Mouse (Mus musculus) gastrocnemius, postnatal 10 days (tissue): ENCODE measurements around the gene Brms1l. TPM values are rescaled to one million over a fixed set of nuclear protein-coding genes. Genes with fewer than 3 reads are reported as not detected.

Experiments used
- DNase-seq: peaks from one replicate; pipeline ENCODE4 v3.0.0; 2021; ENCODE audit warnings: mixed read lengths
- microRNA-seq, 2 experiments: library from miRNA; unstranded; fragments of <30 nt; microRNA quantifications; one replicate each; pipeline ENCODE4 v1.2.0; 2021
- total RNA-seq, 2 experiments: library from RNA; stranded (reverse); gene quantifications; 2 replicates each; pipeline ENCODE4 v1.2.3; 2021

Gene Brms1l
- total RNA-seq, 2 experiments from 2014 or later, result 15.4 to 22.2 TPM

- DNase-seq, result no peak
Observed at GRCm38 (mm10) chr12:55859409-55860349, 23.6 kb downstream of the Brms1l start.

GRCm38 (mm10) chr12:55860631-55861030 lies 24.5 kb downstream of the Brms1l start:
- DNase-seq, result no peak

GRCm38 (mm10) chr12:55867738-55868137 lies 31.6 kb downstream of the Brms1l start:
- DNase-seq, result no peak

GRCm38 (mm10) chr12:55869622-55870322 lies 33.6 kb downstream of the Brms1l start:
- no peak for DNase-seq

GRCm38 (mm10) chr12:55885449-55885848 lies 49.3 kb downstream of the Brms1l start:
- DNase-seq, result no peak

GRCm38 (mm10) chr12:55888570-55888969 lies 52.4 kb downstream of the Brms1l start:
- no peak for DNase-seq

GRCm38 (mm10) chr12:55904801-55905200 lies 68.7 kb downstream of the Brms1l start:
- no peak for DNase-seq

- no peak for DNase-seq
Observed at GRCm38 (mm10) chr12:55912138-55912537, 76.0 kb downstream of the Brms1l start.

- DNase-seq, result no peak
Observed at GRCm38 (mm10) chr12:55913201-55913600, 77.1 kb downstream of the Brms1l start.

- DNase-seq, result no peak
Observed at GRCm38 (mm10) chr12:55916250-55916649, 80.1 kb downstream of the Brms1l start.

GRCm38 (mm10) chr12:55917020-55917419 lies 80.9 kb downstream of the Brms1l start:
- DNase-seq, result no peak

Small RNAs within 50 kb of the gene (microRNA-seq; reads per million reads assigned to microRNA genes)
- 0 to 0.75 reads per million in 2 experiments for gene Gm23394

Other genes with a start within 250 kb of the Brms1l start
- gene Insm2, start 236.9 kb upstream of the Brms1l start, total RNA-seq, result not detected
- gene Ralgapa1, start 15.2 kb upstream of the Brms1l start, total RNA-seq, result 10 to 100 TPM; 33.2 to 39.5 TPM